Mouse (Mus musculus): ENCODE data around the gene Jmjd6.

The Jmjd6 gene

DNA sequence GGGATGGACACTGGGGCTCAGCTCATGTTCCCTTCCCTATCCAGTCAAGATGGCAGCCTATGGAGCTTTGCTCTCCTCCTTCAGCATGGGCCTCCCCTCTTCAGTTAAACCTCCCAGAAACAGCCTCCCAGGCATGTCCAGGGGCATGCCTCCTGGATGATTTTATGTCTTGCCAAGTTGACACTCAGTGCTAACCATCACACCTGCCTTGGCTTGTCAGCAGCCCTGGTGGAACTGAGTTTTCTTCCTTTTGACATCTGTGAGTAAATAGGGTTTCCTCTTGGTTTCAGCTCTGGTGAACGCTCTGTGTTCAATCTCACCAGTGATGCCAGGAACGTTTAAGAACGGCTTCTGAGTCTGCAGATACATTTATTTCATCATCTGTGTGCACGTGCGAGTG is 40.5 kb downstream of the Jmjd6 start:
- no peak for DNase-seq

DNA sequence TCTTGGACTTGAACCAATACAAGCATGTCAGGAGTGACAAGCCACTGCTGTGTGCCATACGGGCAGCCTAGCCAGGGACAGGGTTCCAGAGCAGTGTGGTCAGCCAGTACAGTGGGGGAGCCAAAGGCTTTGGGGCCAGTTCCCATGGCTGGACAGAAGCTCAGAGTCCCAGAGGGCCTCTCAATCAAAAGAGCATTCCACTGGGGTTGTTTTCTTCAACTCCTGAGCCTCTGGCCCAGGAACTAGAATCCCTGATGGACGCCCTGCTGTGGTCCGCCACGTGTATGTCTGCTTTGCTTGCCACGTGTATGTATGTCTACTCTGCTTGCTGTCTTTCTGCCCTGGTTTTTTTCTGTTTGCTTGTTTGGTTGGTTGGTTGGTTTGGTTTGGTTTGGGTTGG is 42.1 kb downstream of the Jmjd6 start:
- no peak for DNase-seq

DNA sequence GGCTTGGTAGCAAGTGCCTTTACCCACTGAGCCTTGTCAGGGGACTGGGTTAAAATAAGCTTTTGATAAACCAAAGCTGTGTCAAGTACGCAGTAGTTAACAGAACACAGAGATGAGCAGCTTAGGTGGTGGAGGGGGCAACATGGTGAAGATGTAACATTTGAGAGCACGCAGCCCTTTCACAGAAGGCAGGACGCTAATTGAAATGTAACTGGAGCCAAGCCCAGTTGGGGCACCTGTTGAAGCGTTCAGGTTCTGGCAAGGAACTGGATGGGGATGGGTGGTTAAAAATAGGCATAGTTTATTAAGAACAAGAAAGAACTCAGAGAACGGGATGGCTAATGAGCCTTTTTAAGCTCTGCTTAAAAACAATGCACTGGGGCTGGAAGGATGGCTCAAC is 43.9 kb downstream of the Jmjd6 start:
- no peak for DNase-seq

All from thymus, postnatal 4 days (tissue).